In the genomic region with DNA sequence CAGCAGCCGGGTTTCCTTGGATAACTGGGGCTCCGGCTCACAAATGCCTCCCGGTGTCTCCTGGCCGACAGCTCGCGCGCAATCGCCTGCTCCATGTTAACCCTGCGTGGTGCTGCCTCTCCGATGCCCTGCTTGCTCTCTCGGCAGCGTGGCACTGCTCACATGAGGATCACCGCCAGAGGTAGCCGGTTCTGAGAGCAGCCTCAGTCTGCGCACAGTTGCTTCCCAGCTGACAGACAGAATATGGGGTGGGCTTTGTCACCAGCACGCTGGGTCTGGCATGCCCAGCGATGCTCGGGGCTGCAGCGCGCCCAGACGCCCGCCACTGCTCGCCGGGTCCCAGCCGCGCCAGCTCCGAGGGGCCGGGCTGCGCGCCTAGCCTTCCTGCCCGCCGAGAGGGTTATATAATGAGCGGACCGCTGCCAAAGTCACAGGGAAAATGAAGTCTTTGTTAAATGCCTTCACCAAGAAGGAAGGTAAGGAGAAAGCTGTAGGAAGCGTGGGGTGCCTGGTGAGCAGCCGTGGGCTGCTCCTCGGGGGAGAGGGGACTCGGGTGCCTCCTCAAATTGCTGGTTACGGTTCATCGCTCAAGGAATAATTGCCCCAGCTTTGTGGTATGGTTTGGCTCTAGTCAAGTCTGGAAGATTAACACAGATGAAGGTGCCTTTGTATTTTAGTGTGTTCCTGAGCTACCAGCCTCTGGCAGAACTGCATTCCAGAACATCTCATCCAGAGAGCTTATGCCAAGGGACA, we compare ENCODE assay signal across 8 mouse cellular contexts.
DNase-seq lines count a peak whose midpoint lies in the region; ATAC-seq and TF ChIP-seq lines count a peak whose summit lies in the region.

No protein-coding gene starts in this region.

- POLR2A ChIA-PET in Patski (lab: Charles Lee), result interaction anchor here (1.0 kb wide), 1 partner anchor 26 kb away, joined by 3 read pairs; no protein-coding TSS in a partner anchor

- peak overlapping the region; percentile 21; the same call in 1 of the 2 replicates for H3K9ac ChIP-seq in forebrain, embryonic 11.5 days (ENCODE audit: low read length)
- H3K9ac ChIP-seq in hindbrain, postnatal 0 days (replicated peaks; ENCODE audit: low read length), result peak overlapping the region; percentile 58

- peak overlapping the region; percentile 70 for H3K4me3 ChIP-seq in E14TG2a.4 (replicated peaks; ENCODE audit: low read length)
- H3K4me3 ChIP-seq in forebrain, embryonic 11.5 days (ENCODE audit: low read depth, low read length), result peak overlapping the region; percentile 21
- H3K4me3 ChIP-seq in hindbrain, postnatal 0 days (ENCODE audit: low read length), result peak overlapping the region; percentile 46

- TF ChIP-seq CTCF in E14TG2a.4 (conservative IDR thresholded peaks at IDR 0.05; ENCODE audit: low read length) (no peak), Patski (IDR thresholded peaks at IDR 0.05) (no peak)
- TF ChIP-seq CTCF in hindbrain, postnatal 0 days (IDR thresholded peaks at IDR 0.05; ENCODE audit: low read depth), result peak; percentile 60

- H3K27ac ChIP-seq in forebrain, embryonic 11.5 days (ENCODE audit: low read depth, low read length), result no peak overlapping the region
- peak overlapping the region; percentile 86 for H3K27ac ChIP-seq in hindbrain, postnatal 0 days

- H3K4me1 ChIP-seq in E14TG2a.4 (replicated peaks; ENCODE audit: low read depth, low read length), result peaks cover 13% of the 10 kb centered on the region
- no peaks in the 10 kb centered on the region for H3K4me1 ChIP-seq in forebrain, embryonic 11.5 days (replicated peaks; ENCODE audit: control insufficient read depth, insufficient read depth, low read length)
- peaks cover 10% of the 10 kb centered on the region for H3K4me1 ChIP-seq in hindbrain, postnatal 0 days (ENCODE audit: insufficient read depth, low read length)

- H3K27me3 ChIP-seq in E14TG2a.4 (ENCODE audit: insufficient read depth, low read length) (peaks cover 87% of the 10 kb centered on the region), Patski (no peaks in the 10 kb centered on the region)
- H3K27me3 ChIP-seq in forebrain, embryonic 11.5 days (ENCODE audit: control insufficient read depth, insufficient read depth, low read length), result peaks cover 14% of the 10 kb centered on the region
- H3K27me3 ChIP-seq in hindbrain, postnatal 0 days (ENCODE audit: insufficient read depth, low read length), result no peaks in the 10 kb centered on the region

- ATAC-seq in Patski, result peak; percentile 24
- ATAC-seq in forebrain, embryonic 11.5 days (replicated peaks; ENCODE audit: low FRiP score), result 0 out of 2 replicates have a peak, but pooled peaks have one; percentile 36
- ATAC-seq in hindbrain, postnatal 0 days, result peak; percentile 87

- in situ Hi-C loops in Patski (cut with MboI; ENCODE audit: low pct_unique_long_range_greater_than_20kb), result loop anchor here (5.0 kb wide), 1 partner anchor 78 kb away; no protein-coding TSS in a partner anchor

- peak; percentile 47 for DNase-seq in Patski (ENCODE audit: low read depth, low spot score)
- DNase-seq in forebrain, embryonic 11.5 days (ENCODE audit: low spot score), result peak; percentile 60
- peak; percentile 80 for DNase-seq in hindbrain, postnatal 0 days (ENCODE audit: low spot score)
- DNase-seq in left cerebral cortex, postnatal 14 days (ENCODE audit: low spot score in 2 of 2), result peak; percentile 63 to 78
- peak; percentile 23 for DNase-seq in retina, postnatal 7 days (ENCODE audit: low read depth, low spot score)
- no peak for DNase-seq in ovary, adult 18-20 months (ENCODE audit: low spot score)
- DNase-seq in lung, adult 18-20 months, result no peak

- CTCF ChIA-PET in Patski (lab: Charles Lee), result interaction anchor here (0.8 to 5.4 kb wide), 2 partner anchors 60 to 78 kb away, joined by 3 to 22 read pairs; no protein-coding TSS in a partner anchor

- no peaks in the 10 kb centered on the region for H3K9me3 ChIP-seq in E14TG2a.4 (ENCODE audit: low read length)
- H3K9me3 ChIP-seq in forebrain, embryonic 11.5 days (ENCODE audit: control insufficient read depth, low read length), result no peaks in the 10 kb centered on the region
- no peaks in the 10 kb centered on the region for H3K9me3 ChIP-seq in hindbrain, postnatal 0 days (ENCODE audit: low read length)

- H3K4me2 ChIP-seq in forebrain, embryonic 11.5 days (ENCODE audit: low read depth, low read length, severe bottlenecking), result peak overlapping the region; percentile 52
- peak overlapping the region; percentile 65 for H3K4me2 ChIP-seq in hindbrain, postnatal 0 days (ENCODE audit: low read depth, low read length)

- no peaks in the 10 kb centered on the region for H3K36me3 ChIP-seq in E14TG2a.4 (ENCODE audit: insufficient read depth, low read length)
- H3K36me3 ChIP-seq in forebrain, embryonic 11.5 days (ENCODE audit: control insufficient read depth, insufficient read depth, low read length), result no peaks in the 10 kb centered on the region
- H3K36me3 ChIP-seq in hindbrain, postnatal 0 days (ENCODE audit: insufficient read depth, low read length), result no peaks in the 10 kb centered on the region

- intact Hi-C loops in left cerebral cortex, postnatal 14 days (cut with DNase I), result loop anchor here (5.0 kb wide), 1 partner anchor 43 kb away; no protein-coding TSS in a partner anchor

- WGBS in forebrain, embryonic 11.5 days, result 4% methylated on average over 40 of the region's 40 CpGs
- 2% methylated on average over 40 of the region's 40 CpGs for WGBS in hindbrain, postnatal 0 days

Comparison
In these comparisons a context has a peak if more than half of its experiments do, and no peak if none do; other contexts are left out.
1. ATAC-seq: peak in every context shown above with its lines; median percentile 87 in hindbrain, postnatal 0 days; 36 in forebrain, embryonic 11.5 days; 24 in Patski.
2. DNase-seq: peak in Patski (single experiment), forebrain, embryonic 11.5 days (single experiment), hindbrain, postnatal 0 days (single experiment), left cerebral cortex, postnatal 14 days (2 of 2) and retina, postnatal 7 days (single experiment); none in ovary, adult 18-20 months (single experiment) and lung, adult 18-20 months (0 of 2).
3. Peak in every context shown above with its lines, with median percentiles within 50 percentile points of each other: H3K4me3 ChIP-seq.